Mouse (Mus musculus) midbrain, embryonic 15.5 days (tissue): ENCODE results near the gene Chic1. TPM values are rescaled to one million over a fixed set of nuclear protein-coding genes. Genes with fewer than 3 reads are reported as not detected.

ENCODE experiments used
- ATAC-seq: fragments of 200-750 bp; cut with Nextera tagmentation; replicated peaks from 2 replicates; pipeline ENCODE4 v1.8.0; 2017; ENCODE audit warnings: moderate TSS enrichment
- H3K27ac ChIP-seq: fragments of 300-500 bp; sonication (generic); 2 replicates; pipeline ENCODE4 v1.5.1; 2015; ENCODE audit warnings: mild to moderate bottlenecking, inconsistent platforms
- H3K27me3 ChIP-seq: fragments of 300-500 bp; sonication (generic); replicated peaks from 2 replicates; pipeline ENCODE4 v1.6.1; 2015; ENCODE audit warnings: inconsistent platforms
- H3K36me3 ChIP-seq: fragments of 300-500 bp; sonication (generic); replicated peaks from 2 replicates; pipeline ENCODE4 v1.6.1; 2015; ENCODE audit warnings: inconsistent platforms
- H3K4me1 ChIP-seq: fragments of 300-500 bp; sonication (generic); 2 replicates; pipeline ENCODE4 v1.6.1; 2015; ENCODE audit warnings: inconsistent platforms
- H3K4me2 ChIP-seq: fragments of 300-500 bp; sonication (generic); 2 replicates; pipeline ENCODE4 v1.6.1; 2015; ENCODE audit warnings: inconsistent platforms, mild to moderate bottlenecking, moderate library complexity
- H3K4me3 ChIP-seq: fragments of 300-500 bp; sonication (generic); 2 replicates; pipeline ENCODE4 v1.5.1; 2015; ENCODE audit warnings: mild to moderate bottlenecking, inconsistent platforms
- H3K9ac ChIP-seq: fragments of 300-500 bp; sonication (generic); 2 replicates; pipeline ENCODE4 v1.6.1; 2015; ENCODE audit warnings: mild to moderate bottlenecking, inconsistent platforms
- H3K9me3 ChIP-seq: fragments of 300-500 bp; sonication (generic); 2 replicates; pipeline ENCODE4 v1.6.1; 2016; ENCODE audit warnings: inconsistent platforms
- WGBS: fragments of 180-500 bp; shearing (Covaris S2); methylation state at CpG from one replicate; pipeline ENCODE4 v1.1.7; 2015; ENCODE audit warnings: mixed read lengths; 5-methylcytosine and 5-hydroxymethylcytosine counted together
- polyA plus RNA-seq: library from polyadenylated mRNA; unstranded; fragments of >200 nt; fragmentation: Nextera tagmentation; extraction: Ambion mirVana; gene quantifications from 2 replicates; pipeline ENCODE4 v1.2.1, GENCODE M21; 2015

Gene Chic1
- polyA plus RNA-seq, 1 experiment from 2014 or later = 8.3 TPM

DNA sequence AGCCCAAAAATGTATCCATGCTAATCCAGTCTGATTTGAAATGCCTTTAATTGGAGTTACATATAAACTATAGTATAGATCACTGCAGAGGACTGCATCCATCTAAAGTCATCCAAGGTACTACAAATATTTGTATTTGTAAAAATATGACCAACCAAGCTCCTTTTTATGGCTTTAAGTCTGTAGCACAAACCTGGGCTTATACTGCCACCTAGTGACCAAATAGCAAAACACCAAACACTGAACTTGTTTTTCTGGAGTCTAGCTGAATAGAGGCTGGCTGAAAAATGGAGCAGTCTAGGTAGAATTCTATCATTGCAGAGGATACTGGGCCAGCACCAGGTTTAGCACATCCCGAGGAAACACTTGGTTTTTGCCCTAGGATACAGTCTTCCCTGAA, 84.5 kb downstream of the Chic1 start:
- 0% methylated on average over 1 of the region's 1 CpGs for WGBS
- ATAC-seq = no peak; the same call in 1 of the 2 replicates
- Histone ChIP-seq H3K4me2 (no peak overlapping the region), H3K9me3 (no peaks in the 10 kb centered on the region), H3K4me3 (no peak overlapping the region), H3K9ac (no peak overlapping the region), H3K36me3 (no peaks in the 10 kb centered on the region), H3K27ac (no peak overlapping the region), H3K27me3 (peaks cover 43% of the 10 kb centered on the region), H3K4me1 (no peaks in the 10 kb centered on the region)

DNA sequence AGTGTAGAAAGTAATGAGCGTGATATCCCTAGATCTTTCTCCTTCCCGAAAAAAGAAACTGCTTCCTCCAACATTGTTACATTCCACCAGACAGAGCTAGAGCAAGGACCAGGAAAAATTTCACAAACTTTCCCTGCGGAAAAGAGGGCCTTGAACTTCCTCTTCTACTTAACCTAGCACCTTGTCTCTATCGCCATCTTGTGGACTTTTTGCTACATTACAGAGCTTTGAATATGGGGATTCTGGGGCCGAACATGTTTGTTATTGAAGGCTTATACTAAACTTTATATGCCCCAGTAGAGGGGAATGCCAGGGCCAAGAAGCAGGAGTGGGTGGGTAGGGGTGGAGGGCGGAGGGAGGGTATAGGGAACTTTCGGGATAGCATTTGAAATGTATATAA, 87.5 kb downstream of the Chic1 start:
- ATAC-seq = no peak
- Histone ChIP-seq H3K36me3 (no peaks in the 10 kb centered on the region), H3K9me3 (no peaks in the 10 kb centered on the region), H3K9ac (no peak overlapping the region), H3K27ac (no peak overlapping the region), H3K4me3 (no peak overlapping the region), H3K4me1 (peaks cover 2% of the 10 kb centered on the region; the same call in 1 of the 2 replicates), H3K27me3 (peaks cover 44% of the 10 kb centered on the region), H3K4me2 (no peak overlapping the region)
- 34% methylated on average over 7 of the region's 7 CpGs for WGBS

Other genes starting within 250 kb of the Chic1 start
- 84.8 and 90.5 TPM in 2 replicates for gene Nap1l2, start 169.8 kb upstream of the Chic1 start, polyA plus RNA-seq
- gene Cdx4, start 35.1 kb upstream of the Chic1 start, polyA plus RNA-seq = not detected in 2 replicates
- gene Tsx, start 58.0 kb downstream of the Chic1 start, polyA plus RNA-seq = 0.28 and 0.37 TPM in 2 replicates
- gene Gm26992, start 65.5 kb downstream of the Chic1 start, polyA plus RNA-seq = not detected in 2 replicates